Mouse (Mus musculus) neural tube, embryonic 11.5 days (tissue): ENCODE results near the gene Clock. TPM values are rescaled to one million over a fixed set of nuclear protein-coding genes. Genes with fewer than 3 reads are reported as not detected.

Source experiments
- ATAC-seq: fragments of 200-750 bp; cut with Nextera tagmentation; 2 replicates; pipeline ENCODE4 v1.8.0; 2017; ENCODE audit warnings: moderate number of reproducible peaks, mild to moderate bottlenecking, moderate TSS enrichment, moderate library complexity; ENCODE audit not compliant: insufficient read depth, low FRiP score, low TSS enrichment
- DNase-seq: peaks from one replicate; pipeline ENCODE4 v3.0.0-alpha.2; 2015; ENCODE audit warnings: low spot score
- H3K27ac ChIP-seq: fragments of 300-500 bp; sonication (generic); 2 replicates; pipeline ENCODE4 v1.5.1; 2014; ENCODE audit warnings: low read depth, mild to moderate bottlenecking, low read length
- H3K27me3 ChIP-seq: fragments of 300-500 bp; sonication (generic); 2 replicates; pipeline ENCODE4 v1.6.1; 2014; ENCODE audit warnings: mild to moderate bottlenecking, low read length, mixed read lengths; ENCODE audit not compliant: control insufficient read depth, insufficient read depth
- H3K36me3 ChIP-seq: fragments of 300-500 bp; sonication (generic); 2 replicates; pipeline ENCODE4 v1.6.1; 2014; ENCODE audit warnings: mild to moderate bottlenecking, low read length, moderate library complexity, mixed read lengths; ENCODE audit not compliant: control insufficient read depth, insufficient read depth
- H3K4me1 ChIP-seq: fragments of 300-500 bp; sonication (generic); 2 replicates; pipeline ENCODE4 v1.6.1; 2014; ENCODE audit warnings: low read length, mixed read lengths; ENCODE audit not compliant: control insufficient read depth, insufficient read depth
- H3K4me2 ChIP-seq: fragments of 300-500 bp; sonication (generic); 2 replicates; pipeline ENCODE4 v1.6.1; 2014; ENCODE audit warnings: low read depth, mild to moderate bottlenecking, moderate library complexity
- H3K4me3 ChIP-seq: fragments of 300-500 bp; sonication (generic); 2 replicates; pipeline ENCODE4 v1.5.1; 2014; ENCODE audit warnings: low read depth, low read length
- H3K9ac ChIP-seq: fragments of 300-500 bp; sonication (generic); 2 replicates; pipeline ENCODE4 v1.6.1; 2014; ENCODE audit warnings: mild to moderate bottlenecking, low read length
- H3K9me3 ChIP-seq: fragments of 300-500 bp; sonication (generic); 2 replicates; pipeline ENCODE4 v1.6.1; 2016; ENCODE audit warnings: low read length; ENCODE audit not compliant: control insufficient read depth
- WGBS: fragments of 180-500 bp; shearing (Covaris S2); extraction: QIAGEN DNeasy Blood & Tissue Kit; methylation state at CpG from one replicate; pipeline ENCODE4 v1.1.7; 2014; 5-methylcytosine and 5-hydroxymethylcytosine counted together
- polyA plus RNA-seq: library from polyadenylated mRNA; unstranded; fragments of >200 nt; fragmentation: Nextera tagmentation; extraction: Ambion mirVana; gene quantifications from 2 replicates; pipeline ENCODE4 v1.2.1, GENCODE M21; 2014

Clock gene
- polyA plus RNA-seq, 1 experiment from 2014 or later, result 12.7 TPM

GRCm38 (mm10) chr5:76302009-76302408 is 2.6 kb downstream of the Clock start:
- Histone ChIP-seq H3K9me3 (no peaks in the 10 kb centered on the region), H3K27me3 (no peaks in the 10 kb centered on the region), H3K36me3 (no peaks in the 10 kb centered on the region), H3K9ac (no peak overlapping the region), H3K4me2 (no peak overlapping the region), H3K27ac (no peak overlapping the region), H3K4me3 (no peak overlapping the region), H3K4me1 (peaks cover 8% of the 10 kb centered on the region; the same call in 1 of the 2 replicates)
- WGBS, result 89% methylated on average over 2 of the region's 2 CpGs
- no peak for ATAC-seq
- DNase-seq, result no peak

- Histone ChIP-seq H3K27me3 (no peaks in the 10 kb centered on the region), H3K4me2 (no peak overlapping the region), H3K4me1 (no peaks in the 10 kb centered on the region), H3K9me3 (no peaks in the 10 kb centered on the region), H3K36me3 (no peaks in the 10 kb centered on the region), H3K4me3 (no peak overlapping the region), H3K27ac (no peak overlapping the region), H3K9ac (no peak overlapping the region)
- 94% methylated on average over 8 of the region's 8 CpGs for WGBS
- DNase-seq, result no peak
- ATAC-seq, result no peak
Measured at GRCm38 (mm10) chr5:76289234-76289691, 15.3 kb downstream of the Clock start.

- H3K9me3 ChIP-seq, result no peaks in the 10 kb centered on the region
Measured at GRCm38 (mm10) chr5:76288256-76288655, 16.3 kb downstream of the Clock start.

GRCm38 (mm10) chr5:76287062-76287461 is 17.5 kb downstream of the Clock start:
- DNase-seq (no peak), ATAC-seq (no peak)
- H3K9me3 ChIP-seq, result no peaks in the 10 kb centered on the region
- no peak overlapping the region for H3K4me3 ChIP-seq
- H3K27me3 ChIP-seq, result no peaks in the 10 kb centered on the region
- H3K36me3 ChIP-seq, result no peaks in the 10 kb centered on the region
- no peak overlapping the region for H3K4me2 ChIP-seq
- WGBS, result 82% methylated on average over 5 of the region's 5 CpGs
- no peaks in the 10 kb centered on the region for H3K4me1 ChIP-seq
- H3K27ac ChIP-seq, result no peak overlapping the region
- no peak overlapping the region for H3K9ac ChIP-seq

More at GRCm38 (mm10) chr5:76288256-76288655, 16.3 kb downstream of the Clock start:
- DNase-seq, result no peak
- Histone ChIP-seq H3K4me1 (no peaks in the 10 kb centered on the region), H3K27ac (no peak overlapping the region), H3K9ac (no peak overlapping the region), H3K27me3 (no peaks in the 10 kb centered on the region), H3K36me3 (no peaks in the 10 kb centered on the region), H3K4me2 (no peak overlapping the region), H3K4me3 (no peak overlapping the region)
- no peak for ATAC-seq
- WGBS, result 90% methylated on average over 3 of the region's 3 CpGs

GRCm38 (mm10) chr5:76285699-76286098 is 18.9 kb downstream of the Clock start:
- no peak overlapping the region for H3K4me2 ChIP-seq
- H3K36me3 ChIP-seq, result no peaks in the 10 kb centered on the region
- no peak overlapping the region for H3K27ac ChIP-seq
- H3K27me3 ChIP-seq, result no peaks in the 10 kb centered on the region
- no peaks in the 10 kb centered on the region for H3K9me3 ChIP-seq
- 37% methylated on average over 4 of the region's 4 CpGs for WGBS
- no peak for DNase-seq
- no peak overlapping the region for H3K9ac ChIP-seq
- no peak for ATAC-seq
- H3K4me3 ChIP-seq, result no peak overlapping the region
- H3K4me1 ChIP-seq, result no peaks in the 10 kb centered on the region

- ATAC-seq (no peak), DNase-seq (no peak)
- no peak overlapping the region for H3K4me3 ChIP-seq
- H3K27ac ChIP-seq, result no peak overlapping the region
- H3K4me2 ChIP-seq, result no peak overlapping the region
- H3K36me3 ChIP-seq, result no peaks in the 10 kb centered on the region
- WGBS, result 89% methylated on average over 1 of the region's 1 CpGs
- no peaks in the 10 kb centered on the region for H3K27me3 ChIP-seq
- H3K9ac ChIP-seq, result no peak overlapping the region
- no peaks in the 10 kb centered on the region for H3K4me1 ChIP-seq
- H3K9me3 ChIP-seq, result no peaks in the 10 kb centered on the region
Measured at GRCm38 (mm10) chr5:76283890-76284289, 20.7 kb downstream of the Clock start.

- Histone ChIP-seq H3K4me2 (no peak overlapping the region), H3K4me3 (no peak overlapping the region), H3K36me3 (no peaks in the 10 kb centered on the region), H3K9ac (no peak overlapping the region), H3K9me3 (no peaks in the 10 kb centered on the region), H3K27me3 (no peaks in the 10 kb centered on the region), H3K4me1 (no peaks in the 10 kb centered on the region), H3K27ac (no peak overlapping the region)
- 92% methylated on average over 4 of the region's 4 CpGs for WGBS
- DNase-seq (no peak), ATAC-seq (no peak)
Measured at GRCm38 (mm10) chr5:76274977-76275376, 29.6 kb downstream of the Clock start.

- no peak overlapping the region for H3K4me3 ChIP-seq
- H3K36me3 ChIP-seq, result no peaks in the 10 kb centered on the region
- no peak for DNase-seq
- ATAC-seq, result no peak
- H3K4me2 ChIP-seq, result no peak overlapping the region
- H3K4me1 ChIP-seq, result no peaks in the 10 kb centered on the region
- H3K9ac ChIP-seq, result no peak overlapping the region
- H3K27me3 ChIP-seq, result no peaks in the 10 kb centered on the region
- WGBS, result 94% methylated on average over 3 of the region's 3 CpGs
- no peaks in the 10 kb centered on the region for H3K9me3 ChIP-seq
- no peak overlapping the region for H3K27ac ChIP-seq
Measured at GRCm38 (mm10) chr5:76250948-76251347, 53.6 kb downstream of the Clock start.

- ATAC-seq, result no peak
Measured at GRCm38 (mm10) chr5:76246539-76246938, 58.1 kb downstream of the Clock start.

More at GRCm38 (mm10) chr5:76246539-76246938, 58.1 kb downstream of the Clock start:
- no peaks in the 10 kb centered on the region for H3K36me3 ChIP-seq
- no peaks in the 10 kb centered on the region for H3K4me1 ChIP-seq
- H3K4me3 ChIP-seq, result no peak overlapping the region
- H3K9me3 ChIP-seq, result no peaks in the 10 kb centered on the region
- H3K9ac ChIP-seq, result no peak overlapping the region
- no peak overlapping the region for H3K4me2 ChIP-seq
- DNase-seq, result no peak
- no peak overlapping the region for H3K27ac ChIP-seq
- no peaks in the 10 kb centered on the region for H3K27me3 ChIP-seq
